Mouse (Mus musculus) gastrocnemius, postnatal 14 days (tissue): Measurements from ENCODE around the gene Gm8871. TPM values are rescaled to one million over a fixed set of nuclear protein-coding genes. Genes with fewer than 3 reads are reported as not detected.
"Not testable (repeated sequence)": the region's sequence is repeated elsewhere in the genome, so short reads cannot be mapped to it uniquely, and the experiment has no call there.

Experiments
- DNase-seq: peaks from one replicate; pipeline ENCODE4 v3.0.0; 2021; ENCODE audit warnings: mixed read lengths
- intact Hi-C: fragments of 180-260 bp; cut with DNase I; formaldehyde crosslinking; loops from one replicate; pipeline ENCODE4 v1.15.1; 2025; ENCODE audit warnings: low total_unique reads
- long read RNA-seq, 2 experiments: library from polyadenylated mRNA; stranded (forward); transcript quantifications; one replicate each; pipeline ENCODE4 v2.0.0; 2021
- total RNA-seq, 2 experiments: library from RNA; stranded (reverse); gene quantifications; 2 replicates each; pipeline ENCODE4 v1.2.3; 2021

The Gm8871 gene
- not detected for total RNA-seq
- long read RNA-seq, experiment 1: 0 reads
- long read RNA-seq, experiment 2: 0 reads

DNA sequence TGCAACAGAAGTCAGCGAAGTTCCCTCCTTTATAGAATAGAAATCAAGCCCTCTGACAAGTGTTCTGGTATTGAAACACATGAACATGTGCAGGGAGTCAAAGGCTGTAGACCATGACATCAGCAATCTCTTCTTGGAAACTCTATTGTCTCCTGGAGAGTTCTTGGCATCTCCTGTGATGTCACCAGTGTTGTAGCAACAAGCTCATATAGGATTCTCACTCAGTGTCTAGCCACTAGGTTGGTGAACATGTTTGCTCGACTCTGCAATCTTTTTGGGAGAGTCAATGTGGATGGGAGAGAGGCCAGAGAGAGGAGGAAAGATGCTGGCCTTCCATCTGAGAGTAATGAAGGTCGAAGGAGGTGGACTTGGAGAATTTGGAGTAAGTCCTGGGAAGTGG lies at the start of gene Gm8871, which contains the start of gene Gm8857:
TSS of gene Gm8871 (plus strand) at position 301 of the 400 bp plus-strand sequence.
TSS of gene Gm8857 (plus strand) at position 303 of the 400 bp plus-strand sequence.
- DNase-seq, intact Hi-C loops: not testable (repeated sequence)

DNA sequence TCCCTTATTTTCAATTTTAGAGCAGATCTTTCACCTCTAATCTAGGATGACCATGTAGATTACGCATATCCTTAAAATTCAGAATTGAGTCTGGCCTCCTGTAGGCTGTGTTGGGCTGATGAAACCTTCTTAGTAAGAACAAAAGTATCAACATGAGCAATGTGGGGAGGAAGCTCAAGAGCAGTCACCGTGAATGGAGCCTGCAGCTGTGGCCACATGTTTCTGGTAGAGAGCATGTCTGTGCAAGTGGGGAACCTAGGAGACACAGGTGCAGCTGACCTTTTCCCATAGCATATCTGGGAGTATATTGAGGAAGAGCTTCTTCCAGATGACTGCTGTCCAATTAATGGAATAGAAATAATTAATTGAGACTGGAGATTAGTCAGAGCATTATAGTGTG lies 5.9 kb downstream of the Gm8871 start:
- intact Hi-C loops, DNase-seq: not testable (repeated sequence)

GRCm38 (mm10) chr5:10958057-10958456 lies 10.5 kb downstream of the Gm8871 start:
- DNase-seq, intact Hi-C loops: not testable (repeated sequence)

Other genes with a start within 250 kb of the Gm8871 start
- gene Gm8857, start within 50 bp of the Gm8871 start, total RNA-seq: not detected
- gene Gm8879, start 179.8 kb downstream of the Gm8871 start, total RNA-seq: not detected
- gene Gm5861, start 235.3 kb downstream of the Gm8871 start, total RNA-seq: not detected